Mouse (Mus musculus) bone marrow macrophage, adult 2 months (primary cell): ENCODE measurements around the gene Ccdc74a.

ENCODE experiments used
- CTCF ChIP-seq: IDR thresholded peaks from 2 replicates; pipeline ENCODE4 v1.5.1; 2012; ENCODE audit warnings: low read depth, mild to moderate bottlenecking, low read length, moderate library complexity
- POLR2A ChIP-seq: IDR thresholded peaks from 2 replicates; pipeline ENCODE4 v1.6.1; 2012; ENCODE audit warnings: mild to moderate bottlenecking, low read depth, low read length, borderline replicate concordance

DNA sequence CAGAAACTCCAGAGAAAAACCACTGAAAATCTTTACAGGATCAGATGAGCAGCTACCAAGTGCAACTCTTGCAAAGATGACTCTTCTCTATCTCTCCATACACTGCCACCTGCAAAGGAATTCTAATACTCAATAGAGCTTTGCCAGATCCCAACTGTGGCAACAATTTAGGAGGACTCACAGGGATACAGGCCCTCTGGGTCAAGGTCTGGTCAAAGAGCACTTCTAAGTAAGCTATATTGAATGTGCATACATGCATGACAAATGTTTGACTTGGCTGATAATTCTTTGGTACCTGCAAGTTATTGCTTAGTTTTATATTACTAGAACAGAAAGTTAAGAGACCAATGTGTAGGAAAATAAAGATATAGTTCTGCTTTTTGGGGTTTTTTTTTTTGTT, 19.3 kb downstream of the Ccdc74a start:
- TF ChIP-seq POLR2A (no peak), CTCF (no peak)
